Mouse (Mus musculus) midbrain, embryonic 14.5 days (tissue): ENCODE data around the gene Cd82. TPM values are rescaled to one million over a fixed set of nuclear protein-coding genes. Genes with fewer than 3 reads are reported as not detected.

Source experiments
- ATAC-seq: fragments of 200-750 bp; cut with Nextera tagmentation; 2 replicates; pipeline ENCODE4 v1.8.0; 2017; ENCODE audit warnings: moderate number of reproducible peaks, moderate library complexity; ENCODE audit not compliant: low FRiP score, low TSS enrichment
- DNase-seq: peaks from one replicate; pipeline ENCODE4 v3.0.0-alpha.2; 2015
- H3K27ac ChIP-seq: fragments of 300-500 bp; sonication (generic); replicated peaks from 2 replicates; pipeline ENCODE4 v1.5.1; 2014; ENCODE audit warnings: mild to moderate bottlenecking, low read depth, low read length, moderate library complexity
- H3K27me3 ChIP-seq: fragments of 300-500 bp; sonication (generic); 2 replicates; pipeline ENCODE4 v1.6.1; 2014; ENCODE audit warnings: low read length, control low read depth, mixed read lengths; ENCODE audit not compliant: control insufficient read depth, insufficient read depth
- H3K36me3 ChIP-seq: fragments of 300-500 bp; sonication (generic); 2 replicates; pipeline ENCODE4 v1.6.1; 2014; ENCODE audit warnings: low read length, control low read depth; ENCODE audit not compliant: control insufficient read depth, insufficient read depth
- H3K4me1 ChIP-seq: fragments of 300-500 bp; sonication (generic); 2 replicates; pipeline ENCODE4 v1.6.1; 2014; ENCODE audit warnings: mild to moderate bottlenecking, antibody characterized with exemption, low read length, control low read depth; ENCODE audit not compliant: control insufficient read depth, insufficient read depth
- H3K4me2 ChIP-seq: fragments of 300-500 bp; sonication (generic); 2 replicates; pipeline ENCODE4 v1.6.1; 2014; ENCODE audit warnings: mild to moderate bottlenecking, low read length, moderate library complexity
- H3K4me3 ChIP-seq: fragments of 300-500 bp; sonication (generic); replicated peaks from 2 replicates; pipeline ENCODE4 v1.5.1; 2014; ENCODE audit warnings: low read depth, low read length
- H3K9ac ChIP-seq: fragments of 300-500 bp; sonication (generic); replicated peaks from 2 replicates; pipeline ENCODE4 v1.6.1; 2014; ENCODE audit warnings: mild to moderate bottlenecking, low read length, moderate library complexity
- H3K9me3 ChIP-seq: fragments of 300-500 bp; sonication (generic); 2 replicates; pipeline ENCODE4 v1.6.1; 2016; ENCODE audit warnings: low read length, control low read depth, mixed read lengths; ENCODE audit not compliant: control insufficient read depth
- WGBS: fragments of 180-500 bp; shearing (Covaris S2); extraction: QIAGEN DNeasy Blood & Tissue Kit; methylation state at CpG from one replicate; pipeline ENCODE4 v1.1.7; 2014; 5-methylcytosine and 5-hydroxymethylcytosine counted together
- polyA plus RNA-seq: library from polyadenylated mRNA; unstranded; fragments of >200 nt; fragmentation: Nextera tagmentation; extraction: Ambion mirVana; gene quantifications from 2 replicates; pipeline ENCODE4 v1.2.1, GENCODE M21; 2014

Gene Cd82
- polyA plus RNA-seq, 1 experiment from 2014 or later: 14.1 TPM

GRCm38 (mm10) chr2:93458332-93459207, 4.4 kb downstream of the Cd82 start:
- Histone ChIP-seq H3K9ac (no peak overlapping the region), H3K4me2 (no peak overlapping the region), H3K4me1 (peaks cover 13% of the 10 kb centered on the region), H3K27me3 (peaks cover 22% of the 10 kb centered on the region; the same call in 1 of the 2 replicates), H3K9me3 (peaks cover 3% of the 10 kb centered on the region; the same call in 1 of the 2 replicates), H3K4me3 (no peak overlapping the region), H3K36me3 (no peaks in the 10 kb centered on the region), H3K27ac (no peak overlapping the region)
- ATAC-seq (no peak), DNase-seq (no peak)
- WGBS: 79% methylated on average over 8 of the region's 8 CpGs

GRCm38 (mm10) chr2:93457426-93458130, 5.4 kb downstream of the Cd82 start:
- Histone ChIP-seq H3K4me1 (peaks cover 9% of the 10 kb centered on the region), H3K4me3 (no peak overlapping the region), H3K27ac (no peak overlapping the region), H3K9me3 (peaks cover 3% of the 10 kb centered on the region; the same call in 1 of the 2 replicates), H3K9ac (no peak overlapping the region), H3K27me3 (peaks cover 18% of the 10 kb centered on the region; the same call in 1 of the 2 replicates), H3K36me3 (no peaks in the 10 kb centered on the region), H3K4me2 (no peak overlapping the region)
- WGBS: 79% methylated on average over 6 of the region's 6 CpGs
- DNase-seq (no peak), ATAC-seq (no peak)

DNA sequence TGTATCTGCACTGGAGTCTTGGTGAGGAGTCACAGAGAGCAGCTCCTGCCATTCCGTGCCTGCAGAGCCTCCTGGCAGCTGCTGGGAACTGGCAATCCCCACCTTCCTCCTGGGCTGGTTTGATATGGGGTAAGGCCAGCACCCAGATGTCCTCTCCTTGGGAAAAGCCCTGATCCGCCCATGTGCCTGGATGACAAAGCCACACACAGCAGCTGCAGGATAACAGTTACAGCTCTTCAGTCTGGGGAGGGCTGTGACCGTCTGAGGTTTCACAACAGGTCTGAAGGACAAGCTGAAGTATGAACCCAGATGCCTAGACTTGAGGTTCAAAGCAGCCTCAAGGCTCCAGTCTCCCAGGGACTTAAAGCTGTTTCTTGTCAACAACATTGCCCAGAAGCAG, 6.8 kb downstream of the Cd82 start:
- 63% methylated on average over 3 of the region's 3 CpGs for WGBS
- Histone ChIP-seq H3K4me1 (no peaks in the 10 kb centered on the region), H3K27ac (no peak overlapping the region), H3K9ac (no peak overlapping the region), H3K9me3 (peaks cover 3% of the 10 kb centered on the region; the same call in 1 of the 2 replicates), H3K27me3 (peaks cover 5% of the 10 kb centered on the region; the same call in 1 of the 2 replicates), H3K36me3 (no peaks in the 10 kb centered on the region), H3K4me2 (no peak overlapping the region), H3K4me3 (no peak overlapping the region)
- ATAC-seq (no peak), DNase-seq (no peak)

DNA sequence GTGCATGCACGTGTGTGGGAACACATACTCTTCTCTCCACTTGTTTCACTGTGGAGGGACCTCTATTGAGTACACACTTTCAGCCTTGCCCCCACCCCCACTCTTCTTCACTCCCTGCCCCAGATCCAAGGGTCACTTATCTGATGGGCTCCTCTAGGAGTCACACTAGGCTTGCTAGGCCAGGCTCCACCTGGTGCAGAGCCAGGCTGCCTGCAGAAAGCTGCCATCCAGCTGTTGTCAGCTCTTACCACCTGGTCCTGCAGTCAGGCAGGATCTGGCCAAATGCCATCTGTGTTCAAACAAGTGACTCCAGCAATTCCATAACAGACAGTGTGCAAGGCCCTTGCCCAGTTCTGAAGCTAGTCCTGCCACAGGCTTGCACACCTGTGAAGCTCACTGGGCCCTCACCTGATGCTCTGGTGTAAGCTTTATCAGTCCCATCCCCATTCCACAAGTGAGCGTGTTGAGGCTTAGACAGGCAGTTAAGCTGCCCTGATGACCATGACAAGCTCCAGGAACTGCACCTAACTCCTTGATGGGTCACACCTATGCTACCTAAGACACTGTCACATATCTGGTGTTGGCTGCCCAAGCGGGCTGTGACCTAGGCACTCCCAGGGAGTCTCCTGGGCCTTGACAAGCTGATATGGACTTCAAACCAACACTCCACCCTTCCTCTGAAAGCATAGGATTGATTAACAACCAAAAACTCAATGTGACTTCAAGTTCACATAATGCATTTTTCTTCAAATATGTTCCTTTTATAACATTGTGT, 7.9 kb downstream of the Cd82 start:
- no peak overlapping the region for H3K27ac ChIP-seq
- H3K9me3 ChIP-seq: no peaks in the 10 kb centered on the region
- ATAC-seq: no peak
- no peak overlapping the region for H3K4me3 ChIP-seq
- no peaks in the 10 kb centered on the region for H3K4me1 ChIP-seq
- no peaks in the 10 kb centered on the region for H3K27me3 ChIP-seq
- H3K4me2 ChIP-seq: no peak overlapping the region
- WGBS: 85% methylated on average over 3 of the region's 3 CpGs
- H3K9ac ChIP-seq: no peak overlapping the region
- DNase-seq: no peak
- no peaks in the 10 kb centered on the region for H3K36me3 ChIP-seq

- Histone ChIP-seq H3K36me3 (no peaks in the 10 kb centered on the region), H3K9me3 (no peaks in the 10 kb centered on the region), H3K4me1 (no peaks in the 10 kb centered on the region), H3K27me3 (no peaks in the 10 kb centered on the region), H3K4me2 (no peak overlapping the region), H3K4me3 (no peak overlapping the region), H3K27ac (no peak overlapping the region), H3K9ac (no peak overlapping the region)
- DNase-seq (no peak), ATAC-seq (no peak)
- WGBS: 76% methylated on average over 10 of the region's 10 CpGs
These were observed 8.6 kb downstream of the Cd82 start for GRCm38 (mm10) chr2:93454334-93454733.

- Histone ChIP-seq H3K9ac (no peak overlapping the region), H3K4me1 (no peaks in the 10 kb centered on the region), H3K9me3 (no peaks in the 10 kb centered on the region), H3K36me3 (no peaks in the 10 kb centered on the region), H3K4me3 (no peak overlapping the region), H3K4me2 (no peak overlapping the region), H3K27me3 (no peaks in the 10 kb centered on the region), H3K27ac (no peak overlapping the region)
- DNase-seq (no peak), ATAC-seq (no peak)
- WGBS: 92% methylated on average over 4 of the region's 4 CpGs
These were observed 9.9 kb downstream of the Cd82 start for GRCm38 (mm10) chr2:93453046-93453445.

- H3K27ac ChIP-seq: no peak overlapping the region
- DNase-seq (no peak), ATAC-seq (no peak)
- no peak overlapping the region for H3K4me2 ChIP-seq
- H3K36me3 ChIP-seq: no peaks in the 10 kb centered on the region
- no peaks in the 10 kb centered on the region for H3K27me3 ChIP-seq
- no peak overlapping the region for H3K9ac ChIP-seq
- H3K9me3 ChIP-seq: no peaks in the 10 kb centered on the region
- H3K4me3 ChIP-seq: no peak overlapping the region
- WGBS: 81% methylated on average over 4 of the region's 4 CpGs
- H3K4me1 ChIP-seq: no peaks in the 10 kb centered on the region
These were observed 10.4 kb downstream of the Cd82 start for GRCm38 (mm10) chr2:93452506-93452905.

DNA sequence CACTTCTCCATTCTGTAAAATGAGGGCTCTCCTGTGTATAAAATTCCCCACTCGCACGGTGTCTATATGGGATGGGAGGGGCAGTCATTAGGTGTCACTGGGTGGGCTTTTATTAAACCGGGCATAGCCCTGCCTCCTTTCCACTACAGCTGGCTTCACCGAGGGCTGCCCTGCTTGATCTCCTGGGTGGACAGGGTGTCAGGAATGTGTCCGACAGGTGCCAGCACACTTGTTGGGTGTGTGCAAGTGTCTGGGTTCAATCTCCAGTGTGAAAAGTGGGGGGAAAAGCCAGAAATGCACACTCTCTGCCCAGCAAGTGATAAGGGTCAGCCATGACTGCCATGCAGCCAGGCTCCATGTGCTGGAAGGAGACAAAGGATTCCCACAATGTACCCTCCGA, 10.9 kb downstream of the Cd82 start:
- no peak for ATAC-seq
- no peak overlapping the region for H3K27ac ChIP-seq
- H3K4me3 ChIP-seq: no peak overlapping the region
- no peak overlapping the region for H3K4me2 ChIP-seq
- no peaks in the 10 kb centered on the region for H3K9me3 ChIP-seq
- no peak for DNase-seq
- 84% methylated on average over 6 of the region's 6 CpGs for WGBS
- H3K36me3 ChIP-seq: no peaks in the 10 kb centered on the region
- no peaks in the 10 kb centered on the region for H3K4me1 ChIP-seq
- H3K27me3 ChIP-seq: no peaks in the 10 kb centered on the region
- no peak overlapping the region for H3K9ac ChIP-seq
